Mouse (Mus musculus) lung, embryonic 16.5 days (tissue): ENCODE data around the gene Arhgap24. TPM values are rescaled to one million over a fixed set of nuclear protein-coding genes. Genes with fewer than 3 reads are reported as not detected.

Experiments used
- ATAC-seq: fragments of 200-750 bp; cut with Nextera tagmentation; 2 replicates; pipeline ENCODE4 v1.8.0; 2017; ENCODE audit warnings: low read depth, mild to moderate bottlenecking, moderate library complexity
- H3K27ac ChIP-seq: fragments of 300-500 bp; sonication (generic); 2 replicates; pipeline ENCODE4 v1.5.1; 2014; ENCODE audit warnings: mild to moderate bottlenecking, control low read depth, low read length
- H3K27me3 ChIP-seq: fragments of 300-500 bp; sonication (generic); 2 replicates; pipeline ENCODE4 v1.6.1; 2014; ENCODE audit warnings: low read depth, low read length, mixed read lengths; ENCODE audit not compliant: control insufficient read depth, insufficient read depth
- H3K36me3 ChIP-seq: fragments of 300-500 bp; sonication (generic); 2 replicates; pipeline ENCODE4 v1.6.1; 2014; ENCODE audit warnings: low read length; ENCODE audit not compliant: control insufficient read depth, insufficient read depth
- H3K4me1 ChIP-seq: fragments of 300-500 bp; sonication (generic); replicated peaks from 2 replicates; pipeline ENCODE4 v1.6.1; 2014; ENCODE audit warnings: low read length, mixed read lengths; ENCODE audit not compliant: control insufficient read depth, insufficient read depth
- H3K4me2 ChIP-seq: fragments of 300-500 bp; sonication (generic); 2 replicates; pipeline ENCODE4 v1.6.1; 2014; ENCODE audit warnings: low read depth, low read length, control low read depth
- H3K4me3 ChIP-seq: fragments of 300-500 bp; sonication (generic); 2 replicates; pipeline ENCODE4 v1.5.1; 2014; ENCODE audit warnings: mild to moderate bottlenecking, low read length, control low read depth
- H3K9ac ChIP-seq: fragments of 300-500 bp; sonication (generic); 2 replicates; pipeline ENCODE4 v1.6.1; 2014; ENCODE audit warnings: low read length, control low read depth
- H3K9me3 ChIP-seq: fragments of 300-500 bp; sonication (generic); 2 replicates; pipeline ENCODE4 v1.6.1; 2016; ENCODE audit warnings: low read length; ENCODE audit not compliant: control insufficient read depth
- WGBS: fragments of 180-500 bp; shearing (Covaris S2); extraction: QIAGEN DNeasy Blood & Tissue Kit; methylation state at CpG from one replicate; pipeline ENCODE4 v1.1.7; 2014; 5-methylcytosine and 5-hydroxymethylcytosine counted together
- polyA plus RNA-seq: library from polyadenylated mRNA; unstranded; fragments of >200 nt; fragmentation: Nextera tagmentation; extraction: Ambion mirVana; gene quantifications from 2 replicates; pipeline ENCODE4 v1.2.1, GENCODE M21; 2015

Gene Arhgap24
- polyA plus RNA-seq, 1 experiment from 2014 or later, result 40.1 TPM

GRCm38 (mm10) chr5:102666886-102667285 lies 185.7 kb downstream of the Arhgap24 start:
- no peaks in the 10 kb centered on the region for H3K27me3 ChIP-seq
- no peaks in the 10 kb centered on the region for H3K36me3 ChIP-seq
- no peaks in the 10 kb centered on the region for H3K9me3 ChIP-seq
- H3K4me2 ChIP-seq, result no peak overlapping the region
- H3K4me3 ChIP-seq, result no peak overlapping the region
- no peak overlapping the region for H3K9ac ChIP-seq
- ATAC-seq, result no peak
- peaks cover 18% of the 10 kb centered on the region for H3K4me1 ChIP-seq
- H3K27ac ChIP-seq, result peak overlapping the region; percentile 48
- WGBS, result 65% methylated on average over 3 of the region's 3 CpGs

- Histone ChIP-seq H3K9ac (no peak overlapping the region), H3K27ac (no peak overlapping the region), H3K36me3 (no peaks in the 10 kb centered on the region), H3K9me3 (no peaks in the 10 kb centered on the region), H3K4me1 (peaks cover 24% of the 10 kb centered on the region), H3K4me2 (no peak overlapping the region), H3K27me3 (no peaks in the 10 kb centered on the region), H3K4me3 (no peak overlapping the region)
- ATAC-seq, result no peak
- WGBS, result 73% methylated on average over 9 of the region's 9 CpGs
These were observed 186.8 kb downstream of the Arhgap24 start for GRCm38 (mm10) chr5:102667754-102668575.

- 44% methylated on average over 4 of the region's 4 CpGs for WGBS
- Histone ChIP-seq H3K9me3 (no peaks in the 10 kb centered on the region), H3K4me1 (peaks cover 24% of the 10 kb centered on the region), H3K27me3 (no peaks in the 10 kb centered on the region), H3K27ac (peak overlapping the region; percentile 83), H3K9ac (no peak overlapping the region), H3K4me2 (no peak overlapping the region), H3K36me3 (no peaks in the 10 kb centered on the region), H3K4me3 (no peak overlapping the region)
- ATAC-seq, result no peak
These were observed 189.0 kb downstream of the Arhgap24 start for GRCm38 (mm10) chr5:102670206-102670605.

GRCm38 (mm10) chr5:102670731-102671345 lies 189.6 kb downstream of the Arhgap24 start:
- ATAC-seq, result peak; percentile 88
- no peak overlapping the region for H3K4me3 ChIP-seq
- no peak overlapping the region for H3K9ac ChIP-seq
- no peak overlapping the region for H3K4me2 ChIP-seq
- no peaks in the 10 kb centered on the region for H3K27me3 ChIP-seq
- no peaks in the 10 kb centered on the region for H3K9me3 ChIP-seq
- no peaks in the 10 kb centered on the region for H3K36me3 ChIP-seq
- WGBS, result 28% methylated on average over 5 of the region's 5 CpGs
- H3K4me1 ChIP-seq, result peaks cover 24% of the 10 kb centered on the region
- peak overlapping the region; percentile 83 for H3K27ac ChIP-seq

- H3K4me2 ChIP-seq, result no peak overlapping the region
- H3K4me3 ChIP-seq, result no peak overlapping the region
- no peak overlapping the region for H3K27ac ChIP-seq
- H3K9me3 ChIP-seq, result no peaks in the 10 kb centered on the region
- no peaks in the 10 kb centered on the region for H3K27me3 ChIP-seq
- WGBS, result 71% methylated on average over 2 of the region's 2 CpGs
- no peak for ATAC-seq
- H3K36me3 ChIP-seq, result no peaks in the 10 kb centered on the region
- H3K4me1 ChIP-seq, result peaks cover 12% of the 10 kb centered on the region
- H3K9ac ChIP-seq, result no peak overlapping the region
These were observed 194.1 kb downstream of the Arhgap24 start for GRCm38 (mm10) chr5:102675326-102675725.

GRCm38 (mm10) chr5:102677176-102677575 lies 196.0 kb downstream of the Arhgap24 start:
- Histone ChIP-seq H3K4me2 (no peak overlapping the region), H3K36me3 (no peaks in the 10 kb centered on the region), H3K4me1 (peaks cover 4% of the 10 kb centered on the region; the same call in 1 of the 2 replicates), H3K9ac (no peak overlapping the region), H3K27me3 (no peaks in the 10 kb centered on the region), H3K27ac (0 out of 2 replicates have a peak overlapping the region, but pooled peaks have one; percentile 2), H3K9me3 (no peaks in the 10 kb centered on the region), H3K4me3 (no peak overlapping the region)
- WGBS, result 9% methylated on average over 2 of the region's 2 CpGs
- peak; percentile 56; the same call in 1 of the 2 replicates for ATAC-seq

- Histone ChIP-seq H3K4me3 (no peak overlapping the region), H3K4me2 (no peak overlapping the region), H3K27ac (no peak overlapping the region), H3K9me3 (no peaks in the 10 kb centered on the region), H3K4me1 (no peaks in the 10 kb centered on the region), H3K27me3 (no peaks in the 10 kb centered on the region), H3K9ac (no peak overlapping the region), H3K36me3 (no peaks in the 10 kb centered on the region)
- no peak for ATAC-seq
- WGBS, result 65% methylated on average over 5 of the region's 5 CpGs
These were observed 206.5 kb downstream of the Arhgap24 start for GRCm38 (mm10) chr5:102687673-102688072.

- Histone ChIP-seq H3K4me3 (no peak overlapping the region), H3K27ac (no peak overlapping the region), H3K36me3 (no peaks in the 10 kb centered on the region), H3K9ac (no peak overlapping the region), H3K27me3 (no peaks in the 10 kb centered on the region), H3K4me1 (no peaks in the 10 kb centered on the region), H3K4me2 (no peak overlapping the region), H3K9me3 (no peaks in the 10 kb centered on the region)
- 7% methylated on average over 4 of the region's 4 CpGs for WGBS
- peak; percentile 74; the same call in 1 of the 2 replicates for ATAC-seq
These were observed 211.3 kb downstream of the Arhgap24 start for GRCm38 (mm10) chr5:102692487-102692886.

GRCm38 (mm10) chr5:102693192-102693591 lies 212.0 kb downstream of the Arhgap24 start:
- 0 out of 2 replicates have a peak, but pooled peaks have one; percentile 15 for ATAC-seq
- H3K27ac ChIP-seq, result no peak overlapping the region

More at GRCm38 (mm10) chr5:102693192-102693591, 212.0 kb downstream of the Arhgap24 start:
- no peak overlapping the region for H3K9ac ChIP-seq
- no peaks in the 10 kb centered on the region for H3K27me3 ChIP-seq
- H3K9me3 ChIP-seq, result no peaks in the 10 kb centered on the region
- no peak overlapping the region for H3K4me2 ChIP-seq
- H3K4me1 ChIP-seq, result no peaks in the 10 kb centered on the region; the same call in 1 of the 2 replicates
- H3K4me3 ChIP-seq, result no peak overlapping the region
- WGBS, result 51% methylated on average over 2 of the region's 2 CpGs
- H3K36me3 ChIP-seq, result no peaks in the 10 kb centered on the region
